Mouse (Mus musculus) kidney, embryonic 14.5 days (tissue): Measurements from ENCODE around the gene Cbs. TPM values are rescaled to one million over a fixed set of nuclear protein-coding genes. Genes with fewer than 3 reads are reported as not detected.

Experiments
- ATAC-seq: fragments of 200-750 bp; cut with Nextera tagmentation; 2 replicates; pipeline ENCODE4 v1.8.0; 2017; ENCODE audit warnings: moderate number of reproducible peaks, mild to moderate bottlenecking, moderate TSS enrichment, moderate library complexity; ENCODE audit not compliant: low FRiP score, low TSS enrichment
- H3K27ac ChIP-seq: fragments of 300-500 bp; sonication (generic); 2 replicates; pipeline ENCODE4 v1.5.1; 2014; ENCODE audit warnings: low read depth, mild to moderate bottlenecking, low read length, moderate library complexity, mixed read lengths
- H3K27me3 ChIP-seq: fragments of 300-500 bp; sonication (generic); 2 replicates; pipeline ENCODE4 v1.6.1; 2014; ENCODE audit warnings: mild to moderate bottlenecking, low read length; ENCODE audit not compliant: control insufficient read depth, insufficient read depth
- H3K36me3 ChIP-seq: fragments of 300-500 bp; sonication (generic); 2 replicates; pipeline ENCODE4 v1.6.1; 2014; ENCODE audit warnings: low read length, mixed read lengths; ENCODE audit not compliant: control insufficient read depth, insufficient read depth
- H3K4me1 ChIP-seq: fragments of 300-500 bp; sonication (generic); 2 replicates; pipeline ENCODE4 v1.6.1; 2014; ENCODE audit warnings: low read length, mixed read lengths; ENCODE audit not compliant: control insufficient read depth, insufficient read depth
- H3K4me2 ChIP-seq: fragments of 300-500 bp; sonication (generic); replicated peaks from 2 replicates; pipeline ENCODE4 v1.6.1; 2014; ENCODE audit warnings: low read depth, mild to moderate bottlenecking, low read length
- H3K4me3 ChIP-seq: fragments of 300-500 bp; sonication (generic); 2 replicates; pipeline ENCODE4 v1.5.1; 2014; ENCODE audit warnings: mild to moderate bottlenecking, low read length
- H3K9ac ChIP-seq: fragments of 300-500 bp; sonication (generic); 2 replicates; pipeline ENCODE4 v1.6.1; 2014; ENCODE audit warnings: low read depth, mild to moderate bottlenecking, low read length, moderate library complexity
- H3K9me3 ChIP-seq: fragments of 300-500 bp; sonication (generic); 2 replicates; pipeline ENCODE4 v1.6.1; 2016; ENCODE audit warnings: low read length; ENCODE audit not compliant: control insufficient read depth
- WGBS: fragments of 180-500 bp; shearing (Covaris S2); extraction: QIAGEN DNeasy Blood & Tissue Kit; methylation state at CpG from one replicate; pipeline ENCODE4 v1.1.7; 2014; 5-methylcytosine and 5-hydroxymethylcytosine counted together
- polyA plus RNA-seq: library from polyadenylated mRNA; unstranded; fragments of >200 nt; fragmentation: Nextera tagmentation; extraction: Ambion mirVana; gene quantifications from 2 replicates; pipeline ENCODE4 v1.2.1, GENCODE M21; 2014

Cbs gene
- polyA plus RNA-seq, result 2.1 and 2.7 TPM in 2 replicates

DNA sequence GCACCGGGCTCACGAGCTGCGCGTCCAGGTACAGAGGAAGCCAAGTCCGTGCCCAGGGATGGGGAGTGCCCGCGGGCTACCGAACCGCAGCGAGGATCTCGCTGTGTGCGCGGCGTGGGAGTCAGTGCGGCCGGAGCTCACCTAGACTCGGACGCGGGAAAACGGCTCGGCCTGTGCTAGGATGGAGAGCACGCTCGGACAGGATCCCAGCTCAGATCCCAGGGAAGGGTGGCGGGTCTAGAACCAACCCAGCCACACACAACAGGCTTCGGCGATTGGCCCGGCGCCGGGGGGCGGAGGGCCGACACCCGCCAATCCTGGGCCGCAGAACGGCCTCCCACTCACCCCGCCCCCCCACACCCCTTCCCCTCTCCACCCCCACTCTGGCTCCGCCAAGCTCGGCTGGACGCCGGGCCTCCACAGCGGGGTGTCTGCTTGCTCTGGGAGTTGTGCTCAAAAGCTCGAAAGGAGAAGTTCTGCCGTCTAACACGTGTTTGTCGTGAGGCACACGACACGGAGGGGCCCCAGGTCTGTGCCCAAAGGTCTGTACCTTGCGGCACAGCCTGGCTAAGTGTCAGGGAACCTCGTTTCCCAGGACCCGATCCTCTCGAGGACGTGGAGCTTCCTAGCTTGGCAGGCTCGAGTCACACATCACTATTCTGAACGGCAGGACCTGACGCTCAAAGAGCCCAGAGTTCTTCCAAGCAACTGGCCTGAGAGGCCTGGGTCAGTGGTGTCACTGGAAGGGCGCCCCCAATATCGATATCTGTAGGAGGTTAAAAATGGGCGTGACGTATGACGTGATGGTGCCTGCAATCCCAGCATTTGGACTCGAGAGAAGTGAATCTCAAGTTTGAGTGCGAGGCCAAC, at the start of gene Cbs:
TSS of gene Cbs (minus strand) at position 297 of the 870 bp plus-strand sequence.
- peak; percentile 95 for ATAC-seq
- Histone ChIP-seq H3K9ac (peak within 1 kb of the TSS; percentile 59), H3K9me3 (no peaks in the 10 kb centered on the region), H3K4me1 (0 out of 2 replicates have a peak, but pooled peaks cover 4% of the 10 kb centered on the region), H3K36me3 (no peaks in the 10 kb centered on the region), H3K27me3 (peaks cover 11% of the 10 kb centered on the region), H3K4me2 (peak within 1 kb of the TSS; percentile 97), H3K4me3 (peak within 1 kb of the TSS; percentile 47), H3K27ac (no peak within 1 kb of the TSS)
- 3% methylated on average over 59 of the region's 61 CpGs for WGBS

- peak; percentile 43; the same call in 1 of the 2 replicates for ATAC-seq
- H3K27me3 ChIP-seq, result no peaks in the 10 kb centered on the region
- no peak overlapping the region for H3K4me3 ChIP-seq
- H3K9me3 ChIP-seq, result no peaks in the 10 kb centered on the region
- H3K4me2 ChIP-seq, result no peak overlapping the region
- peaks cover 9% of the 10 kb centered on the region for H3K4me1 ChIP-seq
- no peaks in the 10 kb centered on the region for H3K36me3 ChIP-seq
- peak overlapping the region; percentile 67 for H3K27ac ChIP-seq
- WGBS, result 10% methylated on average over 3 of the region's 3 CpGs
- no peak overlapping the region for H3K9ac ChIP-seq
Observed at GRCm38 (mm10) chr17:31686225-31686564, 49.2 kb upstream of the Cbs start.

DNA sequence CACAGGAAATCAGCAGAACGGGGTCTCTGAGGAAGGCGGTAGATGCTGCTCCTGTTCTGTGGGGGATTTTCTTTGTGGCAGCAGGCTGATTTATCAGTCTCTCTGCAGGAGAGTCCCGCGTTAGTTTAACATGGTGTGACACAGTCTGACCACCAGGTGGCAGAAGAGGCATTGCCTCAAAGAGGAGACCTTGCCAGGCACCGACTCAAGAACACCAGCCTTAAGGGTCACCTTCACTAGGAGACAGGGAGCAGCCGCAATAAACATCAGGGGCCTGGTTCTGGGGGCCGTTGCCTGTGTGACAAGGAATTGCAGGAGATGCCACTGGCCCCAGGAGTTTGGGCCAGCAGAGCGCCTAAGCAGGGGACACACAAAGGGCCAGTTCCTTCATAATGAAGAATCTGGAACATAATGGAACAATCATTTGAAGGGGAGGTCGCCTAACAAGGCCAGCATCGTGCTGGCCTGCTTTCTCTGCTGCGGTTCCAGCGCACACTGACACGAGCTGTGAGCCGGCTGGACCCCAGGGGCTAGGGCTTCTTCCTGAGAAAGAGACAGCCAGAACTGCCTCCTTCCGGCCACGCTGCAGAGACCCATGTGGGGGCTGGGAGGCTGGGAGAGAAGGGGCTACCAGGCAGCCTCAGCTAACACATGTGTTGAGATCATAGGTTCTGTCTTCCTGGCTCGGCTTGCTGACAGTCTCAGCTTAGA, 48.6 kb upstream of the Cbs start:
- Histone ChIP-seq H3K4me1 (peaks cover 9% of the 10 kb centered on the region), H3K36me3 (no peaks in the 10 kb centered on the region), H3K4me2 (no peak overlapping the region), H3K9me3 (no peaks in the 10 kb centered on the region), H3K4me3 (no peak overlapping the region), H3K27me3 (no peaks in the 10 kb centered on the region), H3K9ac (no peak overlapping the region), H3K27ac (peak overlapping the region; percentile 67)
- ATAC-seq, result peak; percentile 77
- 15% methylated on average over 17 of the region's 17 CpGs for WGBS

GRCm38 (mm10) chr17:31680450-31680849, 43.4 kb upstream of the Cbs start:
- no peaks in the 10 kb centered on the region for H3K27me3 ChIP-seq
- no peak for ATAC-seq

DNA sequence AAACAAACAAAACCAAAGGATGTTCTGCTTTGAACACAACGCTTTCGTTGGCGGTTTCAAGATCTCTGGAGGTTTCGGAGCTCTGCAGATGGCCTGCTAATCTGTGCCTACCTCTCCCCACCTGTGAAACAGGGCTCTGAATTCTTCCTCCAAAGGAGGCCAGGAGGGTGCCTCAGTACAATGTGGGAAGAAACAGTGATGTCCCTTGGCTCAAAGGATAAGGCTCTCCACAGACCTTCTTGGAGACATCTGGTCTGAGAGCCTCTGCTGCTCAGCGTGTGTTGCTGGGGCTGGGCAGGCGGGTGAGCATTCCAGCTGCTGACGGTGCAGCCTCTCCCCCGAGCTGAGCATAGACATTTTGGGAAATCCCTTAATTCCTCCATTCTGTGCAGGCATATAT, 40.5 kb upstream of the Cbs start, which contains the start of gene Cryaa:
TSS of gene Cryaa (plus strand) at position 301 of the 400 bp plus-strand sequence.
- H3K27me3 ChIP-seq, result no peaks in the 10 kb centered on the region
- H3K4me3 ChIP-seq, result no peak within 1 kb of the TSS
- H3K4me2 ChIP-seq, result no peak within 1 kb of the TSS
- H3K4me1 ChIP-seq, result no peaks in the 10 kb centered on the region
- WGBS, result 77% methylated on average over 8 of the region's 8 CpGs
- no peaks in the 10 kb centered on the region for H3K36me3 ChIP-seq
- no peak for ATAC-seq
- no peak within 1 kb of the TSS; the same call in 1 of the 2 replicates for H3K9ac ChIP-seq
- H3K27ac ChIP-seq, result no peak within 1 kb of the TSS
- no peaks in the 10 kb centered on the region for H3K9me3 ChIP-seq

More at GRCm38 (mm10) chr17:31680450-31680849, 43.4 kb upstream of the Cbs start:
- Histone ChIP-seq H3K4me2 (no peak overlapping the region), H3K4me3 (no peak overlapping the region), H3K27ac (no peak overlapping the region), H3K9ac (no peak overlapping the region), H3K9me3 (no peaks in the 10 kb centered on the region), H3K4me1 (no peaks in the 10 kb centered on the region), H3K36me3 (no peaks in the 10 kb centered on the region)
- 58% methylated on average over 2 of the region's 2 CpGs for WGBS

GRCm38 (mm10) chr17:31674426-31674825, 37.4 kb upstream of the Cbs start:
- WGBS, result 88% methylated on average over 1 of the region's 1 CpGs
- no peak overlapping the region for H3K4me2 ChIP-seq
- H3K9ac ChIP-seq, result no peak overlapping the region
- no peak overlapping the region for H3K4me3 ChIP-seq
- no peaks in the 10 kb centered on the region for H3K9me3 ChIP-seq
- H3K27ac ChIP-seq, result no peak overlapping the region
- no peaks in the 10 kb centered on the region for H3K27me3 ChIP-seq
- no peaks in the 10 kb centered on the region for H3K4me1 ChIP-seq
- no peaks in the 10 kb centered on the region for H3K36me3 ChIP-seq
- no peak for ATAC-seq

DNA sequence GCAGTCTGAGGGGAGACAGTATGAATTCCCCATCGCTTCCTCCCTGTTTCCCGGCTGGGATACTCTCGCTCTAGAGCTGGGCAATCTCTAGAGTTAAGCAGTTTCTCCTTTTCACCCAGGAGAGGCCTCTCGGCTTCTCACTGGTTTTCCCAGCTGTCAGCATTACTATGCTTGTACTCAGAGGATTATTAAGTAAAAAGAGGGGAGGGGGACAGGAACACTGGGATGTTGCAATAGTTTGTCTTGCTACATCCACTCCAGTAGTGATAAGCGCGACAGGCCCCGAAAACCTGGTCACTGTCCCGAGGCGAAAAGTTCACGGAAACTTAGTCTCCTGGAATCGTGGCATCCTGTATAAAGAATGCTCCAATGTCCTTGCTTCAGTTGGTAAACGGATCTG, 35.2 kb upstream of the Cbs start:
- H3K27ac ChIP-seq, result no peak overlapping the region
- H3K9ac ChIP-seq, result no peak overlapping the region
- H3K27me3 ChIP-seq, result no peaks in the 10 kb centered on the region
- no peak for ATAC-seq
- no peak overlapping the region for H3K4me2 ChIP-seq
- no peak overlapping the region for H3K4me3 ChIP-seq
- no peaks in the 10 kb centered on the region for H3K36me3 ChIP-seq
- no peaks in the 10 kb centered on the region for H3K9me3 ChIP-seq
- H3K4me1 ChIP-seq, result no peaks in the 10 kb centered on the region
- 88% methylated on average over 12 of the region's 12 CpGs for WGBS

DNA sequence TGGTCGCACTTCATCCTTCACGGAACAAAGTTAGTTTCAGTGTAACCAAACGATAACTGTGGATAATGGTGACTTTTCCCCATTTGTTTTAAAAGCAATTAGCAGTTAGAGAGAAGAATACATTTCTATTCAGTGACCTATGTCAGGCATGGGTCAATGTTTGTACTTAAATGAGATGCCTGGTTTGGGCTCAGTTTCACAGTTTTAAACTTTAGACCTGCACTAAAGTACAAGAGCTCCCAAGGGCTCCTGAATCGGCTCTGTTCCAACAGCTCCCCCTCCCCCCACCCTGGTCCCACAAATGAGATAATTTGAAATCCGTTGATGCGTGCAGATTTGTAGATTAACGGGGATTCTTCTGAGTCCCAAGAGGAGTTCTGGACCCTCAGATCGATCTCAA, 34.7 kb upstream of the Cbs start:
- ATAC-seq, result no peak
- H3K4me3 ChIP-seq, result no peak overlapping the region
- no peak overlapping the region for H3K27ac ChIP-seq
- H3K4me2 ChIP-seq, result no peak overlapping the region
- H3K9ac ChIP-seq, result no peak overlapping the region
- no peaks in the 10 kb centered on the region for H3K27me3 ChIP-seq
- H3K36me3 ChIP-seq, result no peaks in the 10 kb centered on the region
- H3K9me3 ChIP-seq, result no peaks in the 10 kb centered on the region
- WGBS, result 50% methylated on average over 8 of the region's 8 CpGs
- H3K4me1 ChIP-seq, result no peaks in the 10 kb centered on the region

DNA sequence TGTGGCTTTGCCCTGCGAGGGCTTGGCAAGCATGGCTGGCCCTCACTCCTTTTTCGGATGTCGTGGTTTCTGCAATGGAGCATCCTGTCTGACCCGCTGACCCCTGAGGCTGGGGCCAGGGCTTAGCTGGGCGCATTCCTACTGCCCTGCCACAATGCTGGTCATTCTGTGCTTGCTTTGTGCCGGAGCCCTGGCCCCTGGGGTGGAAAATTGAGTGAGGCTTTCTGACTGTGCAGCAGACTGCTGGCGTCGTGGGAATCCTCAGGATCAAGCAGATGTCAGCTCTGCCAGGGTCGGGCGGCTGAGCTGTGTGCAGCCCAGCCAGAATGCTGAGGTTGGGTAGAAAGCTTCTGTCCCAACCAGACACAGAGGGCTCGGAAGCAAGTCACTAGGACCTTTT, 33.1 kb upstream of the Cbs start:
- Histone ChIP-seq H3K9ac (no peak overlapping the region), H3K27ac (no peak overlapping the region), H3K4me3 (no peak overlapping the region), H3K9me3 (no peaks in the 10 kb centered on the region), H3K4me2 (no peak overlapping the region), H3K36me3 (no peaks in the 10 kb centered on the region), H3K27me3 (no peaks in the 10 kb centered on the region), H3K4me1 (no peaks in the 10 kb centered on the region)
- WGBS, result 47% methylated on average over 11 of the region's 11 CpGs
- no peak for ATAC-seq
